ENCODE assay signal across 10 mouse cellular contexts in genomic region chr13:97825801-97826576, GRCm38 (mm10).
DNase-seq lines count a peak whose midpoint lies in the region; ATAC-seq and TF ChIP-seq lines count a peak whose summit lies in the region.
"Had no signal": no experiment of that assay in that cellular context is flagged by ENCODE, and none has a peak within 500 bp of the region (broad histone marks: within the 10 kb centered on the region; RNA-seq: fewer than 3 reads in every experiment).

No protein-coding gene starts in this region.

- peak overlapping the region; percentile 30 for H3K4me2 ChIP-seq in lung, embryonic 15.5 days
- no peak overlapping the region for H3K4me2 ChIP-seq in hindbrain, embryonic 11.5 days (replicated peaks; ENCODE audit: low read depth, low read length)
- no peak overlapping the region for H3K4me2 ChIP-seq in stomach, postnatal 0 days (replicated peaks; ENCODE audit: low read depth)

- no peak overlapping the region for H3K9ac ChIP-seq in lung, embryonic 15.5 days
- no peak overlapping the region for H3K9ac ChIP-seq in hindbrain, embryonic 11.5 days (ENCODE audit: low read depth, low read length)
- no peak overlapping the region for H3K9ac ChIP-seq in stomach, postnatal 0 days (ENCODE audit: low read length)

- no peak for TF ChIP-seq EP300 in stomach, postnatal 0 days (optimal IDR thresholded peaks at IDR 0.05)

- WGBS in lung, embryonic 15.5 days = 44% methylated on average over 22 of the region's 22 CpGs
- WGBS in hindbrain, embryonic 11.5 days = 47% methylated on average over 22 of the region's 22 CpGs
- WGBS in midbrain, embryonic 10.5 days = 58% methylated on average over 22 of the region's 22 CpGs
- WGBS in stomach, postnatal 0 days = 47% methylated on average over 22 of the region's 22 CpGs

- H3K4me3 ChIP-seq in lung, embryonic 15.5 days = no peak overlapping the region
- no peak overlapping the region for H3K4me3 ChIP-seq in hindbrain, embryonic 11.5 days (ENCODE audit: low read depth, low read length)
- peak overlapping the region; percentile 14; the same call in 1 of the 2 replicates for H3K4me3 ChIP-seq in midbrain, embryonic 10.5 days
- no peak overlapping the region for H3K4me3 ChIP-seq in stomach, postnatal 0 days (ENCODE audit: low read depth, low read length)

- no peak for TF ChIP-seq CTCF in stomach, postnatal 0 days (IDR thresholded peaks at IDR 0.05; ENCODE audit: low read depth)

- H3K4me1 ChIP-seq in lung, embryonic 15.5 days = peaks cover 25% of the 10 kb centered on the region
- H3K4me1 ChIP-seq in hindbrain, embryonic 11.5 days (replicated peaks; ENCODE audit: control insufficient read depth, insufficient read depth, low read length) = peaks cover 4% of the 10 kb centered on the region; the same call in 1 of the 2 replicates
- H3K4me1 ChIP-seq in midbrain, embryonic 10.5 days = peaks cover 38% of the 10 kb centered on the region
- H3K4me1 ChIP-seq in stomach, postnatal 0 days (replicated peaks; ENCODE audit: control insufficient read depth, insufficient read depth) = no peaks in the 10 kb centered on the region

- no peaks in the 10 kb centered on the region for H3K9me3 ChIP-seq in lung, embryonic 15.5 days
- no peaks in the 10 kb centered on the region for H3K9me3 ChIP-seq in hindbrain, embryonic 11.5 days (ENCODE audit: control insufficient read depth, low read length)
- H3K9me3 ChIP-seq in midbrain, embryonic 10.5 days (replicated peaks) = no peaks in the 10 kb centered on the region
- no peaks in the 10 kb centered on the region for H3K9me3 ChIP-seq in stomach, postnatal 0 days (ENCODE audit: control insufficient read depth, low read length)

- peaks cover 14% of the 10 kb centered on the region; the same call in 1 of the 2 replicates for H3K27me3 ChIP-seq in lung, embryonic 15.5 days
- no peaks in the 10 kb centered on the region for H3K27me3 ChIP-seq in hindbrain, embryonic 11.5 days (ENCODE audit: control insufficient read depth, insufficient read depth, low read length)
- H3K27me3 ChIP-seq in midbrain, embryonic 10.5 days (ENCODE audit: low read depth, poor library complexity, severe bottlenecking) = peaks cover 9% of the 10 kb centered on the region; the same call in 1 of the 2 replicates
- H3K27me3 ChIP-seq in stomach, postnatal 0 days (ENCODE audit: control insufficient read depth, insufficient read depth, low read length) = no peaks in the 10 kb centered on the region

- no peak for DNase-seq in lung, postnatal 25 days (ENCODE audit: low spot score)
- peak; percentile 54 for DNase-seq in hindbrain, embryonic 11.5 days (ENCODE audit: low spot score)
- DNase-seq in midbrain, embryonic 10.5 days (ENCODE audit: low spot score) = peak; percentile 27
- peak; percentile 46 for DNase-seq in stomach, postnatal 0 days (ENCODE audit: low spot score)
- DNase-seq in ovary, postnatal 10 days (ENCODE audit: low spot score) = no peak
- DNase-seq in left cerebral cortex, adult 11 months (ENCODE audit: low spot score) = no peak
- DNase-seq: right cerebral cortex, postnatal 4 days; thymus, postnatal 4 days had no signal

- H3K36me3 ChIP-seq in lung, embryonic 15.5 days = no peaks in the 10 kb centered on the region
- no peaks in the 10 kb centered on the region for H3K36me3 ChIP-seq in hindbrain, embryonic 11.5 days (ENCODE audit: control insufficient read depth, insufficient read depth, low read length)
- no peaks in the 10 kb centered on the region for H3K36me3 ChIP-seq in midbrain, embryonic 10.5 days
- H3K36me3 ChIP-seq in stomach, postnatal 0 days (ENCODE audit: control insufficient read depth, insufficient read depth, low read length) = no peaks in the 10 kb centered on the region

- no peak overlapping the region for H3K27ac ChIP-seq in lung, embryonic 15.5 days
- peak overlapping the region; percentile 73 for H3K27ac ChIP-seq in hindbrain, embryonic 11.5 days (ENCODE audit: low read depth, low read length)
- H3K27ac ChIP-seq in midbrain, embryonic 10.5 days (replicated peaks) = peak overlapping the region; percentile 64
- no peak overlapping the region for H3K27ac ChIP-seq in stomach, postnatal 0 days (replicated peaks)

- ATAC-seq in lung, embryonic 15.5 days (ENCODE audit: borderline replicate concordance, extremely low read depth, low FRiP score, low TSS enrichment) = no peak
- ATAC-seq in hindbrain, embryonic 11.5 days (ENCODE audit: low FRiP score) = peak; percentile 62
- ATAC-seq in stomach, postnatal 0 days (ENCODE audit: low FRiP score, low TSS enrichment) = peak; percentile 29; the same call in 1 of the 2 replicates
- no peak for ATAC-seq in monocyte, adult 5-6 weeks (replicated peaks; ENCODE audit: insufficient number of reproducible peaks, low FRiP score, low TSS enrichment, poor library complexity, severe bottlenecking)

Comparison
In these comparisons a context has a peak if more than half of its experiments do, and no peak if none do; other contexts are left out.
1. ATAC-seq: peak in hindbrain, embryonic 11.5 days (single experiment) and stomach, postnatal 0 days (single experiment); none in lung, embryonic 15.5 days (single experiment) and monocyte, adult 5-6 weeks (single experiment).
2. H3K27ac ChIP-seq: peak in hindbrain, embryonic 11.5 days (single experiment) and midbrain, embryonic 10.5 days (single experiment); none in lung, embryonic 15.5 days (single experiment) and stomach, postnatal 0 days (single experiment).
3. DNase-seq: peak in hindbrain, embryonic 11.5 days (single experiment), midbrain, embryonic 10.5 days (single experiment) and stomach, postnatal 0 days (single experiment); none in lung, postnatal 25 days (single experiment), ovary, postnatal 10 days (single experiment) and left cerebral cortex, adult 11 months (single experiment).